Mouse (Mus musculus): ENCODE data around the gene Tmem229a. TPM values are rescaled to one million over a fixed set of nuclear protein-coding genes. Genes with fewer than 3 reads are reported as not detected.

Tmem229a gene
- polyA plus RNA-seq, 1 experiment from 2014 or later = 4.4 TPM

DNA sequence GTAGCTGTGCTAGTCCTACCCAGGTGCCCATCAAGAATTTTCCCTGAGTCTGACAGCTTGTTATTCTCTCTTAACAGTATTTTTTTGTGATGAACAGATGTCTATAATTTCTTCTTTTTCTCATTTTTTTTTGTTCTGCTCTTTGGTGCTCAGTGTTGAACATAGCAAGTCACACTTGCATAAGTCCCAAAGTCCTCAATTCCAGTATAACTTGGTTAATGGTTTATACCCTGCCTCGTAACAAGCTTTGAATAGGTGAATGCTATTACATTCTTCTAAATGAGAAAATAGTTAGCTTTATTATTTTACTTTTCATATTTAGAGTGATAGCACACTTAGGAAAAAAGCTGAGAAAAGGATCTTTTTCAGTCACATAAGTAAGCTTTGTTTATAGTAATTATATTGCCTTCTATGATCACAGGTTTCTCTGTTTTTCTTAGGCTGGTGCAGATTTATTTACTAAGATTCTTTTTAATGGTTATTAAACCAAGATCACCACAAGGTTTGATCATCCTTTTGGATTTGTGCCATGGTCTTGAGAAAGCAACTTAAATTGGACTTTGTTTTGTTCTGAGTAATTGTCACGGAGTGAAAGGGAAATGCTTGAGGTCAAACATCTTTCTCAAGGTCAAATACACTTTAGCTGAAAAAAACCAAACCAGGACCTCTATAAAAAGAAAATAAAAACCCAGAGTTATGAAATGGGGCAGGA, 45.9 kb downstream of the Tmem229a start:
- no peak overlapping the region for H3K4me2 ChIP-seq (ENCODE audit: low read length)
- H3K9me3 ChIP-seq (ENCODE audit: control insufficient read depth, low read length) = no peaks in the 10 kb centered on the region
- 80% methylated on average over 2 of the region's 2 CpGs for WGBS
- H3K4me3 ChIP-seq (replicated peaks; ENCODE audit: low read depth, low read length) = no peak overlapping the region
- no peaks in the 10 kb centered on the region for H3K36me3 ChIP-seq (ENCODE audit: control insufficient read depth, insufficient read depth, low read length)
- H3K4me1 ChIP-seq (ENCODE audit: control insufficient read depth, insufficient read depth, low read length) = no peaks in the 10 kb centered on the region
- no peaks in the 10 kb centered on the region for H3K27me3 ChIP-seq (ENCODE audit: control insufficient read depth, insufficient read depth, low read length)
- DNase-seq (no peak), ATAC-seq (ENCODE audit: low FRiP score, low TSS enrichment) (no peak)
- no peak overlapping the region for H3K27ac ChIP-seq (replicated peaks; ENCODE audit: low read depth, low read length)
- H3K9ac ChIP-seq (replicated peaks; ENCODE audit: low read length) = no peak overlapping the region

DNA sequence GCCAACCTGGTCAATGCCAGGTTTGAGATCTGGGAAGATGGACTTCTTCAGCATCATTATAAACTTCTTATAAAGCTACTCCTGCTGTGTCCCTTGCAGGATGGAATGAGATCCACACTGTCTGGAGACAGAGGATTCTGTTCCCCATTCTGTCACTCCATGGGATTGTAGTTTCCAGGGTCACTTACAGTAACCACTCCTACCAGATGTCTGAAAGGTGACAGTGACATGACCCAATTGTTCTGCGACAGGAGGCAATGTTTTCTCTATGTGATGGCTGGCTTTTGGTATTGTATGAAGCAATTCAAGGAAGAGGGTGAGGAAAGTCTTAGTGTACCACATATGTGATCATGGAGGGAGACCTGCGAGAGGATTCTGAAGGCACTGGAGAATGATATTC, 48.3 kb downstream of the Tmem229a start:
- DNase-seq (no peak), ATAC-seq (ENCODE audit: low FRiP score, low TSS enrichment) (no peak)
- H3K36me3 ChIP-seq (ENCODE audit: control insufficient read depth, insufficient read depth, low read length) = no peaks in the 10 kb centered on the region
- no peak overlapping the region for H3K4me2 ChIP-seq (ENCODE audit: low read length)
- no peaks in the 10 kb centered on the region for H3K27me3 ChIP-seq (ENCODE audit: control insufficient read depth, insufficient read depth, low read length)
- no peaks in the 10 kb centered on the region for H3K9me3 ChIP-seq (ENCODE audit: control insufficient read depth, low read length)
- H3K9ac ChIP-seq (replicated peaks; ENCODE audit: low read length) = no peak overlapping the region
- H3K4me1 ChIP-seq (ENCODE audit: control insufficient read depth, insufficient read depth, low read length) = no peaks in the 10 kb centered on the region
- WGBS = 88% methylated on average over 2 of the region's 2 CpGs
- H3K27ac ChIP-seq (replicated peaks; ENCODE audit: low read depth, low read length) = no peak overlapping the region
- no peak overlapping the region for H3K4me3 ChIP-seq (replicated peaks; ENCODE audit: low read depth, low read length)

DNA sequence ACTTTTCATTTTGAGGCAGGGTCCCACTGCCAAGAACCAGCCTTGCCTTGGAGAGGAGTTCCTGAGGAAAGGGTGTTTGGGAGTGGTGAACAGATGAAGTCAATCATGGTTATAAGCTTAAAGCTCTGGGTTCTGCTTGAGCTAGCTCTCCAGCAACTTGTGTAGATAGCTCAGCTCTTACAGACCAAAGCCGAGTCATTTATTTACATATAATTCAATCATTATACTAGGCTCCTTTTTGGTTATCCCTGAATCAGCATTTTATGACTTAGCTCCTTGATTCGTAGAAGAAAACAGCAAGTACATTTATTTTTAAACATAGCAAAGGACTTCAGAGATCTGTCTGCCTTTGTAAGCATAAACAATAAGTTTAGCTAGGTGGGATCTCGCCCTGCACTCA, 51.0 kb downstream of the Tmem229a start:
- WGBS = 85% methylated on average over 3 of the region's 3 CpGs
- no peak overlapping the region for H3K4me3 ChIP-seq (replicated peaks; ENCODE audit: low read depth, low read length)
- no peaks in the 10 kb centered on the region for H3K36me3 ChIP-seq (ENCODE audit: control insufficient read depth, insufficient read depth, low read length)
- DNase-seq (no peak), ATAC-seq (ENCODE audit: low FRiP score, low TSS enrichment) (no peak)
- H3K4me2 ChIP-seq (ENCODE audit: low read length) = no peak overlapping the region
- H3K9ac ChIP-seq (replicated peaks; ENCODE audit: low read length) = no peak overlapping the region
- no peaks in the 10 kb centered on the region for H3K9me3 ChIP-seq (ENCODE audit: control insufficient read depth, low read length)
- H3K4me1 ChIP-seq (ENCODE audit: control insufficient read depth, insufficient read depth, low read length) = no peaks in the 10 kb centered on the region
- no peaks in the 10 kb centered on the region for H3K27me3 ChIP-seq (ENCODE audit: control insufficient read depth, insufficient read depth, low read length)
- H3K27ac ChIP-seq (replicated peaks; ENCODE audit: low read depth, low read length) = no peak overlapping the region

Other genes with a start within 250 kb of the Tmem229a start
- not detected in 2 replicates for gene Hyal6, start 223.1 kb downstream of the Tmem229a start, polyA plus RNA-seq (2014; fragmentation: Nextera tagmentation; extraction: Ambion mirVana)
- gene Hyal4, start 208.0 kb downstream of the Tmem229a start, polyA plus RNA-seq (2014; fragmentation: Nextera tagmentation; extraction: Ambion mirVana) = not detected in 2 replicates
- gene Spam1, start 165.1 kb downstream of the Tmem229a start, polyA plus RNA-seq (2014; fragmentation: Nextera tagmentation; extraction: Ambion mirVana) = not detected in 2 replicates
- gene Hyal5, start 98.3 kb downstream of the Tmem229a start, polyA plus RNA-seq (2014; fragmentation: Nextera tagmentation; extraction: Ambion mirVana) = not detected in 2 replicates